Mouse (Mus musculus): ENCODE measurements around the gene Fgfr2. TPM values are rescaled to one million over a fixed set of nuclear protein-coding genes. Genes with fewer than 3 reads are reported as not detected.

Fgfr2 gene
- total RNA-seq, 2 experiments from 2014 or later: 2.1 to 3.9 TPM

DNA sequence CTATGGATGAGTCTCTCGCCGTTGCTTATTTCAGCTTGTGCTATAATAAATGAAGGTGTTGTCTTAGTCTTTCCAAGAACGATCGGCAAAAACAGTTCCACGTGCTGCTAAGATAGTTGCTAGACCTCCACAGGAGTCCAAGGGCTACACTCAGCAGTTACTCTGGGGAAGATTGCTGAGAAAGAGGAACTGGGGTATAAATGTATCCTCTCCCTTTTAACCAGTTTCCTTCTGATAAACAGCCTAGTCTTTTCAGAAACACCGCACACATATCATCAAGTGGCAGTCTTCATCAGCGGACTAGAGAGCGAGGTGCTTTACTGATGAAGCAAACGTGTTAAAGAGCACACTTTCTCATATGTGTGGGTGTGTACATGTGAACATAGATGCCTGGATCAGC, 256.8 kb downstream of the Fgfr2 start:
- no peak for DNase-seq
- intact Hi-C loops (cut with DNase I): no loop called here

DNA sequence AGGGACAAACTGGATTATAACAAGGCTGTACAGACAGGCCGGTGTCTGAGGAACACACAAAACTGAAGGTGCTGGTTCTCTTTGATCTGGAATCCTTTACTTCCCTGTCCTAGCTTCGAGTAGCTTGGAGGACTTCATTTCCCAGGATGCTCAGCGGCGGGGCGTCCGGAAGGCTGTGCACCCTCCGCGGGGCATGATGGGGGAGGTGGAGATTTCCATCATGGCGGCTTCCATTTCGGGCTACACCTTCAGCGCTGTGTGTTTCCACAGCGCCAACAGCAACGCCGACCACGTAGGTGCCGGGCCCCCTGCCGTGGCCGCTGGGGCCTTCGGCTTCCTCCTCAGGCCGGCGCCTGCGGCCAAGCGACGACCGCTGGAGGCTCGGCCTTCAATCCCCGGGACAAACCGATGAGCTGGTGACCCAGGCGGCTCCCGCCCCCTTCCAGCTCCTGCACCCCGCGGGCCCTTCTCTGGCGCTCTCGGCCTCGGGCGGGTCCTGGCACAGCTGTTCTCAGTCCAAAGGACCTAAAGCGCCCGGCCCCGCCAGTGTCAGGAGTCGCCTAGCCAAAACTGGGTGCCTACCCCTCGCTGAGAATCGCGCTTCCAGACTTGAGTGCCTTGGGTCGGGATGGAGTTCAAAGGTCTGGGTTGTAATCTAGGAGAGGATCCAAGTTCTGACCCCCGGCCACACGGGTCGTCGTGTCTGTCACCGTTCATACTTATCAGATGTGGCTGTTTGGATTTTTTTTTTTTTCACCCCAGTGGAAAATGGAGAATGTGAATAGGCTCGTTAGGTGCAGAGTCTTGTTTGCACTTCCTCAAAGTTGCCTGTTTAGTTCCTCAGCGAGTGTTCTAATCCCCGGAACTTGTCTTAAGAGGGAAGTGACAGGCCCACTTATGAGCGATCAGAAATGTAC, 263.9 kb downstream of the Fgfr2 start, which contains the start of gene Abraxas2:
Gene Abraxas2 (plus strand): TSS at position 184 of the 917 bp plus-strand sequence.
- intact Hi-C loops (cut with DNase I): loop anchor here (5.0 to 10.0 kb wide), 2 partner anchors 143 to 776 kb away; partner anchors contain the start of gene Edrf1

DNA sequence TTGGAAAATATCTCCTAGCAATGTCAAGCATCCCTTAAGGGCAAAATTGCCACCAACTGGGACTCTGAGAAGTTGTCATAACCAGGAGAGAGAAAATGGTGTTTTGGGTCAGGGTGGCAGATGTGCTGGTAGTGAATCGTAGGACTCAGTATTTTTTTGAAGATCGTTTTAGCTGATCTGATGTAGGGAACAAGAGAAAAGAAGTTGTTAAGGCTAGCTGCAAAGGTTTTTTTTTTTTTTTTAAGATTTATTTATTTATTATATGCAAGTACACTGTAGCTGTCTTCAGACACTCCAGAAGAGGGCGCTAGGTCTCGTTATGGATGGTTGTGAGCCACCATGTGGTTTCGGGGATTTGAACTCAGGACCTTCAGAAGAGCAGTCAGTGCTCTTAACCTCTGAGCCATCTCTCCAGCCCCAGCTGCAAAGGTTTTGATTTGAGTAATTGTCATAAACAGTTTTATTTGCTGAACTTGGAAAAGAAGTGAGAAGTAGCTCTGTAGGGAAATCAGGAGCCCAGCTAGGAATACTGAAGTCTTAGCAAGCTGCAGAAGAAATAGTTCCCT, 265.0 kb downstream of the Fgfr2 start:
- no peak for DNase-seq
- intact Hi-C loops (cut with DNase I): loop anchor here (5.0 to 10.0 kb wide), 2 partner anchors 144 to 777 kb away; partner anchors contain the start of gene Edrf1

More for the DNA sequence above, 263.9 kb downstream of the Fgfr2 start, which contains the start of gene Abraxas2:
- DNase-seq: peak; percentile 87 to 92

DNA sequence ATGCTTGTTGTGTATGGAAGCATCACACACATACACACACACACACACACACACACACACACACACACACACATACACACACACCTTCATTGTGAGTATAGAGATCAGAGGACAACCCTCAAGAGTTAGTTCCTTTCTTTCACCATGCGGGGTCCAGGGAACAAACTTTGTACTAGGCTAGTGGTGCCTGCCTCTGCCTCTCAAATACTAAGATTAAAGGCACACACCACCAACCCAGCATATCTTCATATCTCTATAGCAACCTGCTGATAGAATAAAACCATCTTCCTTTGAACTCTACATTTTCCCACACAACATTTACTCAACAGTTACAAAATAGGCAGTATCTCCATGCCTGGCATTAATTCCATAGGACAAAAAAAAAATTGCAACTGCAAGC, 267.1 kb downstream of the Fgfr2 start:
- no peak for DNase-seq
- intact Hi-C loops (cut with DNase I): loop anchor here (5.0 to 10.0 kb wide), 2 partner anchors 146 to 779 kb away; partner anchors contain the start of gene Edrf1

DNA sequence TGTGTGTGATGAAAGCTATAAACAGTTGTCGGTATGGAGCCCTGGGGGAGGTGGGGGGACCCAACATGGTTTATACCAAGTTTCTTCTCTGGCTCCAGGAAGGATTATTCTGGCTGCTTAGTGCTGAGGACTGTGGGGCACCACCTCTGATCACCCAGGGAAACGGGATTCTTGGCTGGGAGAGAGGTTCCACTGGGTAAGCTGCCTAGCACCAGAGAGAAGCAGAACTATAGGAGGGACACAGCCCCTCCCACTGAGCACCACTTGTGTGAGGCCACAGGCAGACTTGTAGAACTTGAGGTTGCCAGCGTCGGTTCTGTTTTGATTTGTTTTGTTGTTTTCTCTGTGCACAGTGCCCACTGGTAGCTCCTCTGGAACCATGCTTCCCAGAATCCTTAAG, 269.2 kb downstream of the Fgfr2 start:
- no peak for DNase-seq
- intact Hi-C loops (cut with DNase I): loop anchor here (5.0 to 10.0 kb wide), 4 partner anchors 42 to 781 kb away; partner anchors contain the start of genes Edrf1 and Fam53b

DNA sequence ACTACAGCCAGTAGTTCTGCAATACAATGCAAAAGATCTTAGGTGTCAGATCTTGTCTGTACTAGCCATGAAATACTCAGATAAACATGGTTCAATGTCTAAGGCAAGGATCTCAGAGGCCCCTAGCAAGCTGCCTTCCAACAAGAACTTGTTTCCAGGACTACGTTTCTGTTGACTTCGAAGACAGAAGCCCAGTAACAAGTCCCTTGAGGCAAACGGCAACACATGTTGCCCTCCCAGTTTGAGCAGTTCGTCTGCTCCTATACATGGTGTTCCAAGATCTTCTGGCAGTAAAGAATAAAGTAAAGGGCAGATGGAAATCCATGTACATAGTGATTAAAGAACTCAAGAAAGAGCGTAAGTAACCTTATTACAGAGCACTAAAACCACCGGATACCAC, 269.8 kb downstream of the Fgfr2 start:
- DNase-seq: no peak
- intact Hi-C loops (cut with DNase I): loop anchor here (5.0 to 10.0 kb wide), 4 partner anchors 41 to 781 kb away; partner anchors contain the start of genes Edrf1 and Fam53b

DNA sequence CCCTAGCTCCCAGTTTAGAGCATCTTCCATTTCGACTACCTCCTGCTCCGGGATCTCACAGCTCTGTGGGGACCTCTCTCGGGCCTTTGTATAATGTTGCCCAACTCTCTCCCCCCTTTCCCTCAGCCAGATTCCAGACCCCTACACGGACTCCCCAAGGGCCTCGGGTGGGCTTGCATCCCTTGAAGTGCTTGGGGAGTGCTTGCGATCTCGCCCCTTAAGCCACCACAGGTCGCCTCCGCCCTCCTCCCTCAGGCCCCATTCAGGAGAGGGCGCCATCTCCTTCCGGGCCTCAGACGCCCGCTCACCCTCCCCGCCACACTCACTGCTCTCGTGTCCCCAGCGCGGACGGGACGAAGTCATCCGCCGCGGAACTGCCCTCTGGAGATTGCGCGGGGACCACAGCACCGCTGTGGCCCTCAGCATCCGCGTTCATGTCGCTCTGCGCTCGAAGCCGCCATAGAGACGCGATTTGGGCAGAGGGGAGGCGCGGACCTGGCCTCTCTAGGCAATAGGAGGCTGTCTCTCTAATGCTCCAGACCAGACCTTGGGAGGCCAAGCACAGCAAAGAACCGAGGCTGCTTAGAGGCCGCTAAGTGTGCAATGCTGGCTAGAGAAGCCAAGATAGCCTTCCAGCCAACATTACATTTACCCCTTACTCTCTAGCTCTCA, 270.8 kb downstream of the Fgfr2 start, which contains the start of gene Eef1akmt2:
Gene Eef1akmt2 (minus strand): TSS at position 501 of the 672 bp plus-strand sequence.
- intact Hi-C loops (cut with DNase I): loop anchor here (5.0 to 10.0 kb wide), 4 partner anchors 40 to 782 kb away; partner anchors contain the start of genes Edrf1 and Fam53b

DNA sequence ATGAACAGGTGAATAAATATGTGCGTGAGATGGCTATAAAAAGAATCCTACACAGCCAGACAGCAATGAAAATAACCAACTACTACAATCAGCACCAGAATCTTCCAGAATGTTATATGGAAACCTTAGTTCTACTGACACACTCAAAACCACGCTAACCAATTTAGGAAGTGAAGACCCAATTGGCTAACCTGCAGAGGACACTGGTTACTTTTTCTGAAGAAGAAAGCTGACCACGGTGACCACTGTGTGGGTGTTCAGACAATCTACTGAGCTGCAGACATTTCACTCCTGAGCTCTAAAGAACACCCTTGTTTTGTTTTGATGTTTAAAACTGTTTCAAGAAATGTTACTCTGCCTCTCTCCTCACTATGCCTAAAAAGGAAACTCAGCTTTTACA, 280.0 kb downstream of the Fgfr2 start:
- no peak for DNase-seq
- intact Hi-C loops (cut with DNase I): no loop called here

More for the DNA sequence above, 270.8 kb downstream of the Fgfr2 start, which contains the start of gene Eef1akmt2:
- peak; percentile 80 to 83 for DNase-seq

DNA sequence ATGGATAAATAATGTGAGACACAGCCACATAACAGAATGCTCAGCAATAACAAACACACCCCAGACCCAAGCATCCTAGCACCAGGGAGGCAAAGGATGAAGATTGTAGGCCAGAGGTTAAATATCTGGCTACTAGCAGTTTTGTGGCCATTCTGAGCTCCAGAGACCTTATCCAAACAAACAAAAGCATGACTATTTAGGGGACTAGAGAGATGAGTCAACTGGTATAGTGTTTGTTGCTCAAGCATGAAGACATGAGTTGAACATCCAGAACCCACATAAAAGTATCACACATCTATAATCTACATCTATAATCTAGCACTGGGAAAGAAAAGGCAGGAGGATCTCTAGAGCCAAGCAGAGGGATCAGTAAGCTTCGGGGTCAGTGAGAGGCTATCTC, 280.7 kb downstream of the Fgfr2 start:
- intact Hi-C loops (cut with DNase I): no loop called here

DNA sequence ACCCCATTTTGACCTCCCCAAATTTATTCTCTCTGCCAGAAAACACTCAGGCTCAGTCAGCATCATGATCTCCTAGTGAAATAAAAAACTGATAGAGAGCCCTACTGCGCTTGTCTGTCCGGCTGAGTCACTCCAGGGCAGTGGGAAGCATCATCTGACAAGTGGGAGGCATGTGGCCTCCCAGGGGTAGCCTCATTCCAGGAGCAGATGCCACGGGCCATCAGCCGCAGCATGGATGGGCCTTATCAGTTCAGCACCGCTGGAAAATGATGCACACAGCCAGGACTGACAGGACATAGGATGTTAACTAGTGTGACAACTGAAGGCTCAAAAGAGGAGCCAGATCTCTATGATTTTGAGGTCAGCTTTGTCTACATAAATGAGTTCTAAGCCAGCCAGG, 281.9 kb downstream of the Fgfr2 start:
- intact Hi-C loops (cut with DNase I): no loop called here
- no peak for DNase-seq

More for the DNA sequence above, 280.7 kb downstream of the Fgfr2 start:
- DNase-seq: no peak

DNA sequence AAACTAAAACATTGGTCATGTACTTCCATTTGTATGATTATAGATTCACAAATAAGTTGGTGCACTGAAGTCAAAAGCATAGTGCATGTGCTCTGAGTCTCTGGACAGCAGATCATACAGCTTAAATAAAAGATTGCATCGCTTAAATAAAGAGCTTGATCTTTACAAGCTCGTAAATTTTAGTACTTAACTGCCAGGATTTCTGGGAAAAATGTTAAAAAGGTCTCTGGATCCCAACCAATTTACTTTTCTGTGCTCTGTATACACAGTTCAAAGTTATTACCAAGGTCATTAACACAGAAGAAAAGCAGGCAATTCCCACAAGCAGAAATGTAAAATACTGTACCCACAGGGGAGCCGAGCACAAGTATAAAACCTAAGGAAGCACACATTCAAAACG, 292.2 kb downstream of the Fgfr2 start:
- no peak for DNase-seq

DNA sequence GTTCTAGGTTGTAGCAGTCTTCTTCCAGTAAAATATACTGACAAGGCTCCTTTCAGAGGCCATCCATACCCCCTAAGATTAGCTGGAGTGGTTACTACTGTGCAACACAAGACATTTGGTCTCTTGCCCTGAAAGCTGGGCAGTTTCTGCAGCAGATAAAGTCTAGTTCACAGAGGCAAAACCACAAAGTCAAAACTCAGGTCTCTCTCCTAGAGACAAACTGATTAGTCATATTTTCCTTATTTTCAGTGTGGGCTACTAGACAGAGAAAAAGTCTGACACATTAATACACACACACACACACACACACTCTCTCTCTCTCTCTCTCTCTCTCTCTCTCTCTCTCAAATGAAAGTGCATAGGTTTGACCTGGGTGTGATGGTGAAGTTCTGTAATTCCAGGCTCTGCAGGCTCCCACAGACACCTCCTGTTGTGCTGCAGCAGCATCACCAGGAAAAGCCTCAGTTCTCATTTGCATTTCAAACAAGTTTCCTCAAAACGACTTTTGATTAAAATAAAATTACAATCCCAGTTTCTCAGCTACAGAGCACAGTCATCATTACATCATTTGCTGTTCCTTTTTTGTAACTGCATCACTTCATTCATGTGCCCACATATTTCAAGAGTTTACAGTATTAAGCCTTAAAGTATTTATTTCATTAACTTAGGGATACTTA, 298.7 kb downstream of the Fgfr2 start:
- no peak for DNase-seq
- intact Hi-C loops (cut with DNase I): no loop called here

More for the DNA sequence above, 292.2 kb downstream of the Fgfr2 start:
- intact Hi-C loops (cut with DNase I): loop anchor here (5.0 kb wide), 1 partner anchor 46 kb away; no protein-coding TSS in a partner anchor

DNA sequence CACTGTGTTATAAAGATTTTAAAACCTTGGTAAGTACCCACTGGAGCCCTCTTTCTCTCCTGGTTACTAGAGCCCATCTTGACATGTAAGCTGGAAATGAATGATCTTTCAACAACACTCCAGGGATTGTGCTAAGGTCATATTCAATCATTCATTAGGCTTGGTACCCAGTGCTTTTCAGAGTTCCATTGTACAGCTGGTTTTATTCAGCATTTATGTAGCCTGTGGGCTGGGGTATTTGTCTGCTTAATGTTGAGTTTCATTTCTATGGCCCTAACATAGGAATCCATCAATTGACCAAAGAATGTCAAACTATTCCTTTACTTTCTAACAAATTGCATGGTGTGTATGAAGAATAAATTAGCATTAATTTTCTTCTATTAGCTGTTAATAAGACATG, 299.3 kb downstream of the Fgfr2 start:
- no peak for DNase-seq
- intact Hi-C loops (cut with DNase I): no loop called here

DNA sequence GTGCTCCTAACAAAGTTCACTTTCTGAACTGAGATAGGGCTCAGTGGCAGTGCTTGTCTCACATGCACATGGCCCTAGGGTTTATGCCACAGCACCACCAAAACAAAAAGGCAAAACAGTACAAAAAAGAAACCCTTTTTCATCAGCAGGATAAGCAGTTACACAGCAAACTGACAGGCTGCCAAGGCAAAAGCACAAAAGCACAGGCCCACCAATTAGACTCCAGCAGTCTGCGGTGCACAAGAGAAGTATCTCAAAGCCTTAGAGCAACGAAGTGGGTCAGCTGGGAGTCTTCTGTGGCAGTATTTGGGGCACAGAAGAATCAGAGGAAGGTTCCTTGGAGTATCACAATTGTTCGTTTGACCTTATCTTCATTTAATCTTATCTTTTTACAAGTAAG, 302.5 kb downstream of the Fgfr2 start:
- intact Hi-C loops (cut with DNase I): no loop called here
- DNase-seq: no peak

DNA sequence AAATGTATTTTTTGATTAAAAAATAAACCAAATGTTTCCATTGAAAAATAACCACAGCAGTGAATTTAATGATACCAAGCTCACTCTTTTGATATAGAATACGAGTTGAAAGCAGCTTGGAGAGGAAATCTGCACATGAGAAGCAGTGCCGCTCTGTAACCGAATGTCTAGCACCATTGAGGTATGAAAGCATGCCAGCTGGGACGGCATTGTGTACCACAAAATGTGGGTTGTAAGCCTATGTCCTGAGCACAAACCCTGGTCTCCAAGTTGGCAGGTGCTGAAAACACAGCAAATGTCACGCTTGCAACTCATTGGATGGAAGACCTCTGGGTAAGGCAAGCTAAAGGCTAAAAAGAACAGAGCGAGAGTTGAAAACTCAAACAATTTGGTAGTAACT, 306.1 kb downstream of the Fgfr2 start:
- intact Hi-C loops (cut with DNase I): no loop called here
- DNase-seq: no peak

DNA sequence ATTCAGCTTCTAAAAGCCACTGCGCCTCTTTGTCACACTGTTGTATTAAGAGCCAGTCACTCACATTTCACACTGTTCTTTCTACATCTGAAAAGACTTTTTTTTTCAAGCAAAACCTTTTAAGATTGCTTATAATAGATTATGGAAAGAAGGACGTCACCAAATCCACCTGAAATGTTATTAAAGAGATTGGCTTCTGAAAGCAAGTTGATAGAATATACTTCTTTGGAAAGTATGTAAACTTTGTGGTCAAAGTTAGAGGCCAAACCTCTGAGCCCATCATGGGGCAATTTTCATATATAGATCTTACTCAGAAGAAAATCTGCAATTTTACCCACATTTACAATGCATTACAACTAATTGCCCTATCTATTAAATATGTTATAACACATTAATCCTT, 306.6 kb downstream of the Fgfr2 start:
- intact Hi-C loops (cut with DNase I): no loop called here
- DNase-seq: no peak

DNA sequence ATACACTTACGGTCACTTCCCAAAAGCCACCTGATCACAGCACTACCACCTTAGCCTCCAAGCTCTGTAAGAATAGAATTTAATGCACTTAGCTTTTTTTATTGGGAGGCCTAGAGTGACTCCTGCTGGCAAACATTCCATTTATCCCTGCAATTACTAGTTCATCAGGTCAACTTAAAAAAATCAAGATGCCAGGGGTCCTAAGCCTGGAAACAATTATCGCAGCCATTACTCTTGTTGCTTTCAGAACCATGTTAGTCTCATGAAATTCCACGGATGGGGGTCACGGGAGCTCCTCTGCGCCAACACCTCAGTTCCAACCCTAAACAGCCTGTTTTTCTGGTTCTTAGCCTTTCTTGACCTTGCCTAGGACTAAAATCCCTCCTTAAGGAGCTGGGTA, 308.1 kb downstream of the Fgfr2 start:
- DNase-seq: no peak
- intact Hi-C loops (cut with DNase I): no loop called here

DNA sequence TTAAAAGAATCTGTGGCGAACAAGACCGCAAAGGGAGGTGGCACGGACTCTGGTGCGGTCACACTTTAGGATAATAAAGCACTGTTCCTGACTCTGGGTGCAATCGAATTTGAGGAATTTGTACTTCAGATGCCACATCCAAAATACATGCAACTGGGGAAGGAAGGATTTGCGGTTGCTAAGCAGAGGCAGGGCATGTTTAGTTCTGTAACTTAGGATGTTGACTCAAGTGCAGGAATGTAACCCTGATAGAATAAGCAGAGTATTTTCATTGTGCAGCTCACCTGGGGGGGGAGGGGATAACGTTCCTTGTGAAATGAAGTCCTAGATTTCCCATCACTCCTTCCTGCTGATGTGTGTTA, 309.1 kb downstream of the Fgfr2 start:
- no peak for DNase-seq
- intact Hi-C loops (cut with DNase I): loop anchor here (5.0 kb wide), 4 partner anchors 38 to 142 kb away; partner anchors contain the start of gene Eef1akmt2

DNA sequence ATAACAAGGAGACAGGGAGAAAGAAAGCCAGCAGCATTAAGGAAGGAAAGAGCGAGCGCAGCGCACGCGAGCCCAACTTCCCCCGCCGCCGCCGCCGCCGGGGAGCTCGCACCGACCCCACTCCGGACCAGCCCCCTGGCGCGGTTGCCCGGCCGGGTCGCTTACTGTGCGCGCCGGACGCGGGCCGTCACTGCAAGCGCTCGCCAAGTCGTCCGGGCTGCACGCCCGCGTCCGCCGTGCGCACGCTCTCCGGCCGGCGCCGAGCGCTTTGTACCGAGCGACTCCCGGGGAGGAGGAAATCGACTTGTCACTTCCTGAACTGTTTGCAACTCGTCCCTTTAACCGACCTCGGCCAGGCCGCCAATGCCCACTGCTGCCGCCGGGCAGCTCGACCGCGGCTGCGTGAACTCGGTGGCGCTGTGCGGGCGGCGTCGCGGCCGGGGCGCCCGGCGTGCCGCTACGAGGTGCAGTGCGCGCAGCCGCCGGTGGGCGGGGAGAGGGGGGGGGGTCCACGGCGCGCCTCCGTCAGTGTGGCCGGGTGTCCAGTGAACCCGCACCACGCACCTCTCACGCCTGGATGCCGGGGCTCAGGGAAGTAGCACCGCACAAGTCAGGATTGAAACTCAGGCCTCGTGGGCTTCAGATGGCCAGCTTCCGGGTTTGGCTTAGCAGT, 309.6 kb downstream of the Fgfr2 start, which contains the start of gene Fam53b:
Gene Fam53b (minus strand): TSS at position 471 of the 673 bp plus-strand sequence.
- intact Hi-C loops (cut with DNase I): loop anchor here (2.0 to 5.0 kb wide), 5 partner anchors 39 to 141 kb away; partner anchors contain the start of gene Eef1akmt2
- DNase-seq: peak; percentile 83

Measured in heart, postnatal 14 days (tissue).